Mouse (Mus musculus) E14TG2a.4 (cell line): ENCODE data around the gene Srpk1.

Experiments
- CTCF ChIP-seq: conservative IDR thresholded peaks from 2 replicates; pipeline ENCODE4 v1.5.1; 2014; ENCODE audit warnings: low read length
- NANOG ChIP-seq: IDR thresholded peaks from 2 replicates; pipeline ENCODE4 v1.6.1; 2014; ENCODE audit warnings: borderline replicate concordance, low read length, mixed read lengths

- TF ChIP-seq CTCF (no peak), NANOG (no peak)
These were observed 9.9 kb downstream of the Srpk1 start for GRCm38 (mm10) chr17:28612603-28613002.
